Mouse (Mus musculus) forebrain, embryonic 16.5 days (tissue): ENCODE data around the gene Mrvi1. TPM values are rescaled to one million over a fixed set of nuclear protein-coding genes. Genes with fewer than 3 reads are reported as not detected.

Source experiments
- ATAC-seq: fragments of 200-750 bp; cut with Nextera tagmentation; 2 replicates; pipeline ENCODE4 v1.8.0; 2017; ENCODE audit warnings: mild to moderate bottlenecking, moderate library complexity
- H3K27ac ChIP-seq: fragments of 300-500 bp; sonication (generic); 2 replicates; pipeline ENCODE4 v1.5.1; 2014; ENCODE audit warnings: low read length, control low read depth
- H3K27me3 ChIP-seq: fragments of 300-500 bp; sonication (generic); replicated peaks from 2 replicates; pipeline ENCODE4 v1.6.1; 2014; ENCODE audit warnings: low read length; ENCODE audit not compliant: control insufficient read depth, insufficient read depth
- H3K36me3 ChIP-seq: fragments of 300-500 bp; sonication (generic); 2 replicates; pipeline ENCODE4 v1.6.1; 2014; ENCODE audit not compliant: control insufficient read depth, insufficient read depth
- H3K4me1 ChIP-seq: fragments of 300-500 bp; sonication (generic); replicated peaks from 2 replicates; pipeline ENCODE4 v1.6.1; 2014; ENCODE audit warnings: low read length; ENCODE audit not compliant: control insufficient read depth, insufficient read depth
- H3K4me2 ChIP-seq: fragments of 300-500 bp; sonication (generic); 2 replicates; pipeline ENCODE4 v1.6.1; 2014; ENCODE audit warnings: mild to moderate bottlenecking, low read length, control low read depth
- H3K4me3 ChIP-seq: fragments of 300-500 bp; sonication (generic); replicated peaks from 2 replicates; pipeline ENCODE4 v1.5.1; 2014; ENCODE audit warnings: mild to moderate bottlenecking, low read length, control low read depth
- H3K9ac ChIP-seq: fragments of 300-500 bp; sonication (generic); replicated peaks from 2 replicates; pipeline ENCODE4 v1.6.1; 2014; ENCODE audit warnings: low read depth, low read length, control low read depth
- H3K9me3 ChIP-seq: fragments of 300-500 bp; sonication (generic); 2 replicates; pipeline ENCODE4 v1.6.1; 2016; ENCODE audit warnings: low read length; ENCODE audit not compliant: control insufficient read depth
- WGBS: fragments of 180-500 bp; shearing (Covaris S2); extraction: QIAGEN DNeasy Blood & Tissue Kit; methylation state at CpG from one replicate; pipeline ENCODE4 v1.1.7; 2014; 5-methylcytosine and 5-hydroxymethylcytosine counted together
- polyA plus RNA-seq: library from polyadenylated mRNA; unstranded; fragments of >200 nt; fragmentation: Nextera tagmentation; extraction: Ambion mirVana; gene quantifications from 2 replicates; pipeline ENCODE4 v1.2.1, GENCODE M21; 2015

The Mrvi1 gene
- polyA plus RNA-seq, 1 experiment from 2014 or later, result 0.60 TPM

- H3K9me3 ChIP-seq, result no peaks in the 10 kb centered on the region
- no peak overlapping the region for H3K27ac ChIP-seq
- no peak for ATAC-seq
- H3K4me3 ChIP-seq, result no peak overlapping the region
- no peak overlapping the region for H3K4me2 ChIP-seq
- WGBS, result 58% methylated on average over 5 of the region's 5 CpGs
- no peaks in the 10 kb centered on the region for H3K27me3 ChIP-seq
- no peaks in the 10 kb centered on the region for H3K36me3 ChIP-seq
- no peak overlapping the region for H3K9ac ChIP-seq
- H3K4me1 ChIP-seq, result no peaks in the 10 kb centered on the region
Measured at GRCm38 (mm10) chr7:110868807-110869206, 113.5 kb downstream of the Mrvi1 start.

GRCm38 (mm10) chr7:110867116-110867515 lies 115.1 kb downstream of the Mrvi1 start:
- Histone ChIP-seq H3K4me1 (no peaks in the 10 kb centered on the region), H3K27me3 (no peaks in the 10 kb centered on the region), H3K9me3 (no peaks in the 10 kb centered on the region), H3K4me2 (no peak overlapping the region), H3K9ac (no peak overlapping the region), H3K27ac (no peak overlapping the region), H3K4me3 (no peak overlapping the region), H3K36me3 (no peaks in the 10 kb centered on the region)
- WGBS, result 94% methylated on average over 6 of the region's 6 CpGs
- ATAC-seq, result no peak

- no peak overlapping the region for H3K9ac ChIP-seq
- H3K4me1 ChIP-seq, result no peaks in the 10 kb centered on the region
- no peaks in the 10 kb centered on the region for H3K9me3 ChIP-seq
- ATAC-seq, result no peak
- WGBS, result 98% methylated on average over 3 of the region's 3 CpGs
- no peaks in the 10 kb centered on the region for H3K36me3 ChIP-seq
- H3K4me3 ChIP-seq, result no peak overlapping the region
- H3K27me3 ChIP-seq, result no peaks in the 10 kb centered on the region
- H3K4me2 ChIP-seq, result no peak overlapping the region
- no peak overlapping the region for H3K27ac ChIP-seq
Measured at GRCm38 (mm10) chr7:110866021-110866420, 116.2 kb downstream of the Mrvi1 start.

GRCm38 (mm10) chr7:110865570-110865969 lies 116.7 kb downstream of the Mrvi1 start:
- WGBS, result 93% methylated on average over 6 of the region's 6 CpGs
- no peaks in the 10 kb centered on the region for H3K36me3 ChIP-seq
- H3K9ac ChIP-seq, result no peak overlapping the region
- no peak overlapping the region for H3K27ac ChIP-seq
- no peaks in the 10 kb centered on the region for H3K9me3 ChIP-seq
- no peaks in the 10 kb centered on the region for H3K4me1 ChIP-seq
- H3K27me3 ChIP-seq, result no peaks in the 10 kb centered on the region
- no peak overlapping the region for H3K4me2 ChIP-seq
- ATAC-seq, result no peak
- H3K4me3 ChIP-seq, result no peak overlapping the region

GRCm38 (mm10) chr7:110865038-110865437 lies 117.2 kb downstream of the Mrvi1 start:
- WGBS, result 37% methylated on average over 10 of the region's 10 CpGs
- no peak for ATAC-seq

GRCm38 (mm10) chr7:110862751-110863289 lies 119.4 kb downstream of the Mrvi1 start, which contains the start of gene Lyve1:
TSS of gene Lyve1 (minus strand) at chr7:110863239.
- no peaks in the 10 kb centered on the region for H3K27me3 ChIP-seq
- H3K9me3 ChIP-seq, result no peaks in the 10 kb centered on the region
- no peak within 1 kb of the TSS for H3K4me3 ChIP-seq
- 80% methylated on average over 12 of the region's 12 CpGs for WGBS
- H3K4me2 ChIP-seq, result no peak within 1 kb of the TSS
- H3K27ac ChIP-seq, result no peak within 1 kb of the TSS
- H3K9ac ChIP-seq, result no peak within 1 kb of the TSS
- no peak for ATAC-seq
- H3K4me1 ChIP-seq, result no peaks in the 10 kb centered on the region
- no peaks in the 10 kb centered on the region for H3K36me3 ChIP-seq

More at GRCm38 (mm10) chr7:110865038-110865437, 117.2 kb downstream of the Mrvi1 start:
- H3K4me3 ChIP-seq, result no peak overlapping the region
- no peaks in the 10 kb centered on the region for H3K36me3 ChIP-seq
- H3K27ac ChIP-seq, result no peak overlapping the region
- H3K9me3 ChIP-seq, result no peaks in the 10 kb centered on the region
- H3K9ac ChIP-seq, result no peak overlapping the region
- H3K4me2 ChIP-seq, result no peak overlapping the region
- no peaks in the 10 kb centered on the region for H3K27me3 ChIP-seq
- H3K4me1 ChIP-seq, result no peaks in the 10 kb centered on the region

GRCm38 (mm10) chr7:110860129-110860528 lies 122.1 kb downstream of the Mrvi1 start:
- H3K36me3 ChIP-seq, result no peaks in the 10 kb centered on the region
- 0 out of 2 replicates have a peak, but pooled peaks cover 1% of the 10 kb centered on the region for H3K4me1 ChIP-seq
- no peak overlapping the region for H3K4me3 ChIP-seq
- no peaks in the 10 kb centered on the region for H3K9me3 ChIP-seq
- H3K27ac ChIP-seq, result no peak overlapping the region
- 90% methylated on average over 5 of the region's 5 CpGs for WGBS
- H3K9ac ChIP-seq, result no peak overlapping the region
- H3K4me2 ChIP-seq, result no peak overlapping the region
- no peak for ATAC-seq
- H3K27me3 ChIP-seq, result no peaks in the 10 kb centered on the region

- H3K4me2 ChIP-seq, result no peak overlapping the region
- 75% methylated on average over 1 of the region's 1 CpGs for WGBS
- no peak for ATAC-seq
Measured at GRCm38 (mm10) chr7:110855604-110856003, 126.7 kb downstream of the Mrvi1 start.

GRCm38 (mm10) chr7:110854927-110855546 lies 127.2 kb downstream of the Mrvi1 start:
- no peaks in the 10 kb centered on the region for H3K9me3 ChIP-seq
- H3K4me1 ChIP-seq, result peaks cover 11% of the 10 kb centered on the region
- no peak overlapping the region for H3K9ac ChIP-seq
- H3K27me3 ChIP-seq, result no peaks in the 10 kb centered on the region
- no peak overlapping the region for H3K4me3 ChIP-seq
- 71% methylated on average over 8 of the region's 8 CpGs for WGBS
- no peak overlapping the region for H3K27ac ChIP-seq
- H3K4me2 ChIP-seq, result no peak overlapping the region
- H3K36me3 ChIP-seq, result no peaks in the 10 kb centered on the region
- ATAC-seq, result no peak

More at GRCm38 (mm10) chr7:110855604-110856003, 126.7 kb downstream of the Mrvi1 start:
- Histone ChIP-seq H3K4me3 (no peak overlapping the region), H3K9me3 (no peaks in the 10 kb centered on the region), H3K27ac (no peak overlapping the region), H3K4me1 (peaks cover 11% of the 10 kb centered on the region), H3K9ac (no peak overlapping the region), H3K36me3 (no peaks in the 10 kb centered on the region), H3K27me3 (no peaks in the 10 kb centered on the region)
